Mouse (Mus musculus): ENCODE results near the gene Kazn. TPM values are rescaled to one million over a fixed set of nuclear protein-coding genes. Genes with fewer than 3 reads are reported as not detected.

Kazn gene
- total RNA-seq, 1 experiment from 2014 or later = 35.8 TPM

GRCm38 (mm10) chr4:142113306-142113705 is 125.9 kb downstream of the Kazn start:
- DNase-seq = peak; percentile 28

GRCm38 (mm10) chr4:142103081-142103671 is 136.0 kb downstream of the Kazn start:
- DNase-seq = peak; percentile 21

- DNase-seq = peak; percentile 77
Measured at GRCm38 (mm10) chr4:142098303-142098702, 140.9 kb downstream of the Kazn start.

- peak; percentile 47 for DNase-seq
Measured at GRCm38 (mm10) chr4:142097871-142098270, 141.3 kb downstream of the Kazn start.

GRCm38 (mm10) chr4:142095513-142096241 is 143.5 kb downstream of the Kazn start:
- peak; percentile 92 for DNase-seq

GRCm38 (mm10) chr4:142094386-142094785 is 144.8 kb downstream of the Kazn start:
- no peak for DNase-seq

- DNase-seq = no peak
Measured at GRCm38 (mm10) chr4:142091100-142091499, 148.1 kb downstream of the Kazn start.

- no peak for DNase-seq
Measured at GRCm38 (mm10) chr4:142089966-142090365, 149.2 kb downstream of the Kazn start.

GRCm38 (mm10) chr4:142088836-142089235 is 150.4 kb downstream of the Kazn start:
- DNase-seq = no peak

GRCm38 (mm10) chr4:142088409-142088808 is 150.8 kb downstream of the Kazn start:
- DNase-seq = no peak

GRCm38 (mm10) chr4:142084936-142085563 is 154.2 kb downstream of the Kazn start:
- DNase-seq = no peak

- DNase-seq = peak; percentile 74
Measured at GRCm38 (mm10) chr4:142084131-142084899, 154.9 kb downstream of the Kazn start, which contains the start of gene Tmem51. Tmem51 (minus strand) TSS chr4:142084304.

GRCm38 (mm10) chr4:142083762-142084130 is 155.5 kb downstream of the Kazn start:
- peak; percentile 83 for DNase-seq

- DNase-seq = no peak
Measured at GRCm38 (mm10) chr4:142083193-142083592, 156.0 kb downstream of the Kazn start.

GRCm38 (mm10) chr4:142082703-142083102 is 156.5 kb downstream of the Kazn start:
- DNase-seq = no peak

- DNase-seq = peak; percentile 26
Measured at GRCm38 (mm10) chr4:142081631-142082283, 157.4 kb downstream of the Kazn start.

- peak; percentile 37 for DNase-seq
Measured at GRCm38 (mm10) chr4:142080901-142081630, 158.1 kb downstream of the Kazn start.

GRCm38 (mm10) chr4:142080487-142080767 is 158.8 kb downstream of the Kazn start:
- no peak for DNase-seq

GRCm38 (mm10) chr4:142079629-142080486 is 159.3 kb downstream of the Kazn start:
- DNase-seq = no peak

GRCm38 (mm10) chr4:142077572-142078271 is 161.5 kb downstream of the Kazn start:
- DNase-seq = peak; percentile 20
